In the genomic region with DNA sequence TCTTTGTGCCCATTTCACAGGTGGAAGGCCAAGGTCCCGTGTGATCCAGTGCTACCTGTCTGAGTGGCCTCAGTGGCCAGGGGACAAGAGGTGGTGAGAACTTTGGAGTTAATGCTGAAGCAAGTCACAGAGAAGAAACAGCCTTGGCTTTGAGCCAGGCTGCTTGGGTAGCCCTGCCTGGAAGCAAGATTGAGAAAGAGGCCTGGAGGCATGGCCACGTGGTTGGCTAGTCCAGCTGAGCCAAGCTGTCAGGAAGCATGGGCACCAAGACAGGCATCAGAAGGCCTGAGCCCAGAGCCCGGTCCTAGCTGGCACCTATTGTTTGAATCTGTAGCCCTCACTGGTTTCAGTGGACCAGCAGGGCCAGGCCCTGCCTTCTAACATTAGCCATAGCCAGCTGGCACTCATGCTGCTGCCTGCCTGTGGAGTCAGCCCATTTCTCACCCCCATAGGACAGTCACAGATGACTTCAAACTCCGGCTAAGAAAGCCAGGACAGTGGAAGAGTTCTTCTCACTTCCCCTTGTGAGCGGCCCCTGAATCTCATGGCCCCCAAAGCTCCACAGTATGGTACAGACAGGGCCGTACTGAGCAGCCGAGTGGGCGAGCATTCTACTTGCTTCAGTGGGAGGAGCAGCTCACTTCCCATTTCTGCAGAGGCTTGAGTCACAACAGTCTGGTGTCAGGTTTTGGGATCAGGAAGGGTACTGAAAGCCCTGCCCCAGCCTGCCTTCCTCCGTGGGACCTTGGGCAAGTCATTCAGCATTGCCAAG, we compare ENCODE assay signal across 8 mouse cellular contexts. TPM values are rescaled to one million over a fixed set of nuclear protein-coding genes. Genes with fewer than 3 reads are reported as not detected.
DNase-seq lines count a peak whose midpoint lies in the region; ATAC-seq and TF ChIP-seq lines count a peak whose summit lies in the region.

No protein-coding gene starts in this region.

- no peaks in the 10 kb centered on the region for H3K9me3 ChIP-seq in neural tube, embryonic 12.5 days
- H3K9me3 ChIP-seq in neural tube, embryonic 15.5 days (replicated peaks): no peaks in the 10 kb centered on the region
- no peaks in the 10 kb centered on the region for H3K9me3 ChIP-seq in kidney, embryonic 16.5 days (ENCODE audit: low read length)

- H3K9ac ChIP-seq in neural tube, embryonic 12.5 days: 0 out of 2 replicates have a peak overlapping the region, but pooled peaks have one; percentile 6
- H3K9ac ChIP-seq in neural tube, embryonic 15.5 days (replicated peaks): no peak overlapping the region
- no peak overlapping the region for H3K9ac ChIP-seq in kidney, embryonic 16.5 days (replicated peaks; ENCODE audit: low read length)
- peak overlapping the region; percentile 37 for H3K9ac ChIP-seq in liver, adult 2 months (ENCODE audit: low read depth, low read length)

- TF ChIP-seq POLR2A in liver, adult 2 months (IDR thresholded peaks at IDR 0.05; ENCODE audit: extremely low read depth, insufficient read depth, low read length): no peak

- H3K27ac ChIP-seq in neural tube, embryonic 12.5 days: no peak overlapping the region
- no peak overlapping the region for H3K27ac ChIP-seq in neural tube, embryonic 15.5 days (replicated peaks)
- H3K27ac ChIP-seq in kidney, embryonic 16.5 days (ENCODE audit: low read length): peak overlapping the region; percentile 48; the same call in 1 of the 2 replicates
- peak overlapping the region; percentile 94 for H3K27ac ChIP-seq in liver, adult 2 months (replicated peaks; ENCODE audit: insufficient read depth, low read depth, low read length)

- H3K4me2 ChIP-seq in neural tube, embryonic 12.5 days (replicated peaks): no peak overlapping the region
- no peak overlapping the region for H3K4me2 ChIP-seq in neural tube, embryonic 15.5 days
- H3K4me2 ChIP-seq in kidney, embryonic 16.5 days (replicated peaks; ENCODE audit: low read depth, low read length): no peak overlapping the region

- TF ChIP-seq CTCF in liver, adult 2 months (IDR thresholded peaks at IDR 0.05; ENCODE audit: low read depth, low read length): no peak

- H3K79me2 ChIP-seq in liver, adult 2 months (ENCODE audit: control insufficient read depth, insufficient read depth, low read length): no peaks in the 10 kb centered on the region

- H3K4me1 ChIP-seq in neural tube, embryonic 12.5 days: peaks cover 17% of the 10 kb centered on the region; the same call in 1 of the 2 replicates
- H3K4me1 ChIP-seq in neural tube, embryonic 15.5 days: peaks cover 15% of the 10 kb centered on the region
- peaks cover 7% of the 10 kb centered on the region; the same call in 1 of the 2 replicates for H3K4me1 ChIP-seq in kidney, embryonic 16.5 days (ENCODE audit: insufficient read depth, low read length)
- H3K4me1 ChIP-seq in liver, adult 2 months (ENCODE audit: control insufficient read depth, insufficient read depth, low read length): peaks cover 24% of the 10 kb centered on the region

- peaks cover 13% of the 10 kb centered on the region; the same call in 1 of the 2 replicates for H3K36me3 ChIP-seq in neural tube, embryonic 12.5 days
- H3K36me3 ChIP-seq in neural tube, embryonic 15.5 days: peaks cover 7% of the 10 kb centered on the region; the same call in 1 of the 2 replicates
- H3K36me3 ChIP-seq in kidney, embryonic 16.5 days (ENCODE audit: insufficient read depth, low read length): peaks cover 6% of the 10 kb centered on the region
- H3K36me3 ChIP-seq in liver, adult 2 months (ENCODE audit: control insufficient read depth, insufficient read depth, low read length): peaks cover 6% of the 10 kb centered on the region; the same call in 1 of the 2 replicates

- DNase-seq in adrenal gland, postnatal 14 days: peak; percentile 86
- peak; percentile 64 to 67 for DNase-seq in frontal cortex, postnatal 10 days (ENCODE audit: low spot score in 2 of 2)
- peak; percentile 89 for DNase-seq in liver, adult 2 months (ENCODE audit: extremely low read depth, low read depth, low spot score)
- DNase-seq in ovary, postnatal 14 days (ENCODE audit: low spot score): peak; percentile 35

- no peak for ATAC-seq in neural tube, embryonic 12.5 days (ENCODE audit: low FRiP score, low read depth)
- no peak for ATAC-seq in neural tube, embryonic 15.5 days (ENCODE audit: low FRiP score)
- no peak for ATAC-seq in kidney, embryonic 16.5 days (ENCODE audit: low FRiP score, low TSS enrichment)
- no peak for ATAC-seq in erythroid progenitor cell, adult 5-6 weeks (replicated peaks; ENCODE audit: low FRiP score, poor library complexity, severe bottlenecking)

- WGBS in neural tube, embryonic 12.5 days: 72% methylated on average over 9 of the region's 9 CpGs
- WGBS in neural tube, embryonic 15.5 days: 67% methylated on average over 9 of the region's 9 CpGs
- 62% methylated on average over 9 of the region's 9 CpGs for WGBS in kidney, embryonic 16.5 days
- 47% methylated on average over 9 of the region's 9 CpGs for WGBS in liver, adult 2 months

- H3K27me3 ChIP-seq in neural tube, embryonic 12.5 days (replicated peaks): peaks cover 4% of the 10 kb centered on the region; the same call in 1 of the 2 replicates
- H3K27me3 ChIP-seq in neural tube, embryonic 15.5 days (replicated peaks): no peaks in the 10 kb centered on the region
- H3K27me3 ChIP-seq in kidney, embryonic 16.5 days (ENCODE audit: insufficient read depth, low read length): no peaks in the 10 kb centered on the region
- no peaks in the 10 kb centered on the region for H3K27me3 ChIP-seq in liver, adult 2 months (ENCODE audit: control insufficient read depth, insufficient read depth, low read length)

- H3K4me3 ChIP-seq in neural tube, embryonic 12.5 days: no peak overlapping the region
- H3K4me3 ChIP-seq in neural tube, embryonic 15.5 days (replicated peaks): no peak overlapping the region
- no peak overlapping the region for H3K4me3 ChIP-seq in kidney, embryonic 16.5 days (ENCODE audit: low read length)
- no peak overlapping the region for H3K4me3 ChIP-seq in liver, adult 2 months (ENCODE audit: insufficient read depth, low read depth, low read length)

RNA-seq across cellular contexts. Expression of gene Zc3h12a, which starts 11.4 kb away (rescaled TPM):
- polyA plus RNA-seq in neural tube, embryonic 12.5 days (2016; fragmentation: Nextera tagmentation; extraction: Ambion mirVana): 0.39 and 0.49 TPM in 2 replicates
- 0.15 and 0.68 TPM in 2 replicates for polyA plus RNA-seq in neural tube, embryonic 15.5 days (2015; fragmentation: Nextera tagmentation; extraction: Ambion mirVana)
- total RNA-seq in adrenal gland, postnatal 14 days (2021): 5.4 and 6.3 TPM in 2 replicates
- polyA plus RNA-seq in kidney, embryonic 16.5 days (2015; fragmentation: Nextera tagmentation; extraction: Ambion mirVana): 0.66 and 0.90 TPM in 2 replicates
- total RNA-seq in liver, adult 2 months (2014; rRNA removed): 0.67 and 0.74 TPM in 2 replicates
- polyA plus RNA-seq in liver, adult 2 months (2012; rRNA removed): 2.4 and 3.0 TPM in 2 replicates
- total RNA-seq in erythroid progenitor cell, adult 5-6 weeks (2015; ENCODE audit: low replicate concordance): 0.42 and 2.5 TPM in 2 replicates
- total RNA-seq in erythroid progenitor cell, adult 5-6 weeks (2017; ENCODE audit: low replicate concordance): 0.45 TPM in 1 of 2 replicates, not detected in the other

RNA-seq across cellular contexts. Expression of gene Meaf6, which starts 31.3 kb away (rescaled TPM):
- 120 and 129 TPM in 2 replicates for polyA plus RNA-seq in neural tube, embryonic 12.5 days (2016; fragmentation: Nextera tagmentation; extraction: Ambion mirVana)
- 141 and 164 TPM in 2 replicates for polyA plus RNA-seq in neural tube, embryonic 15.5 days (2015; fragmentation: Nextera tagmentation; extraction: Ambion mirVana)
- 28.9 and 33.0 TPM in 2 replicates for total RNA-seq in adrenal gland, postnatal 14 days (2021)
- polyA plus RNA-seq in kidney, embryonic 16.5 days (2015; fragmentation: Nextera tagmentation; extraction: Ambion mirVana): 54.1 and 60.2 TPM in 2 replicates
- total RNA-seq in liver, adult 2 months (2014; rRNA removed): 4.7 and 4.9 TPM in 2 replicates
- 5.2 and 5.9 TPM in 2 replicates for polyA plus RNA-seq in liver, adult 2 months (2012; rRNA removed)
- total RNA-seq in erythroid progenitor cell, adult 5-6 weeks (2015; ENCODE audit: low replicate concordance): 27.0 and 66.7 TPM in 2 replicates
- total RNA-seq in erythroid progenitor cell, adult 5-6 weeks (2017; ENCODE audit: low replicate concordance): 25.7 and 37.1 TPM in 2 replicates

RNA-seq across cellular contexts. Expression of gene Snip1, which starts 49.8 kb away (rescaled TPM):
- 35.2 and 37.2 TPM in 2 replicates for polyA plus RNA-seq in neural tube, embryonic 12.5 days (2016; fragmentation: Nextera tagmentation; extraction: Ambion mirVana)
- polyA plus RNA-seq in neural tube, embryonic 15.5 days (2015; fragmentation: Nextera tagmentation; extraction: Ambion mirVana): 24.1 and 24.3 TPM in 2 replicates
- total RNA-seq in adrenal gland, postnatal 14 days (2021): 17.1 and 17.8 TPM in 2 replicates
- polyA plus RNA-seq in kidney, embryonic 16.5 days (2015; fragmentation: Nextera tagmentation; extraction: Ambion mirVana): 28.8 and 30.3 TPM in 2 replicates
- total RNA-seq in liver, adult 2 months (2014; rRNA removed): 7.5 and 7.6 TPM in 2 replicates
- 6.1 and 6.9 TPM in 2 replicates for polyA plus RNA-seq in liver, adult 2 months (2012; rRNA removed)
- total RNA-seq in erythroid progenitor cell, adult 5-6 weeks (2015; ENCODE audit: low replicate concordance): 14.8 and 36.5 TPM in 2 replicates
- total RNA-seq in erythroid progenitor cell, adult 5-6 weeks (2017; ENCODE audit: low replicate concordance): 19.6 and 21.6 TPM in 2 replicates

RNA-seq across cellular contexts. Expression of gene Dnali1, which starts 50.8 kb away (rescaled TPM):
- 0.18 and 0.34 TPM in 2 replicates for polyA plus RNA-seq in neural tube, embryonic 12.5 days (2016; fragmentation: Nextera tagmentation; extraction: Ambion mirVana)
- 0.70 and 0.79 TPM in 2 replicates for polyA plus RNA-seq in neural tube, embryonic 15.5 days (2015; fragmentation: Nextera tagmentation; extraction: Ambion mirVana)
- total RNA-seq in adrenal gland, postnatal 14 days (2021): not detected in 2 replicates
- 0.11 and 0.13 TPM in 2 replicates for polyA plus RNA-seq in kidney, embryonic 16.5 days (2015; fragmentation: Nextera tagmentation; extraction: Ambion mirVana)
- 0.09 TPM in 1 of 2 replicates, not detected in the other for total RNA-seq in liver, adult 2 months (2014; rRNA removed)
- 0.05 TPM in 1 of 2 replicates, not detected in the other for polyA plus RNA-seq in liver, adult 2 months (2012; rRNA removed)
- not detected in 2 replicates for total RNA-seq in erythroid progenitor cell, adult 5-6 weeks (2015; ENCODE audit: low replicate concordance)
- total RNA-seq in erythroid progenitor cell, adult 5-6 weeks (2017; ENCODE audit: low replicate concordance): not detected in 2 replicates

Comparison
In these comparisons a context has a peak if more than half of its experiments do, and no peak if none do; other contexts are left out.
1. H3K9ac ChIP-seq: peak in neural tube, embryonic 12.5 days (single experiment) and liver, adult 2 months (single experiment); none in neural tube, embryonic 15.5 days (single experiment) and kidney, embryonic 16.5 days (single experiment).
2. H3K27ac ChIP-seq: peak in kidney, embryonic 16.5 days (single experiment) and liver, adult 2 months (single experiment); none in neural tube, embryonic 12.5 days (single experiment) and neural tube, embryonic 15.5 days (single experiment).
3. DNase-seq: peak in every context shown above with its lines; median percentile 89 in liver, adult 2 months; 86 in adrenal gland, postnatal 14 days; 66 in frontal cortex, postnatal 10 days; 35 in ovary, postnatal 14 days.